Mouse (Mus musculus) stomach, embryonic 14.5 days (tissue): ENCODE data around the gene Cfap299. TPM values are rescaled to one million over a fixed set of nuclear protein-coding genes. Genes with fewer than 3 reads are reported as not detected.

Experiments used
- ATAC-seq: fragments of 200-750 bp; cut with Nextera tagmentation; 2 replicates; pipeline ENCODE4 v1.8.0; 2017; ENCODE audit warnings: low read depth, moderate TSS enrichment; ENCODE audit not compliant: insufficient number of reproducible peaks, insufficient read depth, low FRiP score
- H3K27ac ChIP-seq: fragments of 300-500 bp; sonication (generic); 2 replicates; pipeline ENCODE4 v1.5.1; 2014; ENCODE audit warnings: mild to moderate bottlenecking, low read length, moderate library complexity, mixed read lengths
- H3K27me3 ChIP-seq: fragments of 300-500 bp; sonication (generic); 2 replicates; pipeline ENCODE4 v1.6.1; 2014; ENCODE audit warnings: low read length, control low read depth, mixed read lengths; ENCODE audit not compliant: control insufficient read depth, insufficient read depth
- H3K36me3 ChIP-seq: fragments of 300-500 bp; sonication (generic); 2 replicates; pipeline ENCODE4 v1.6.1; 2014; ENCODE audit warnings: mild to moderate bottlenecking, control low read depth, low read length, moderate library complexity, mixed read lengths; ENCODE audit not compliant: control insufficient read depth, insufficient read depth
- H3K4me1 ChIP-seq: fragments of 300-500 bp; sonication (generic); 2 replicates; pipeline ENCODE4 v1.6.1; 2014; ENCODE audit warnings: low read length, control low read depth, mixed read lengths; ENCODE audit not compliant: control insufficient read depth, insufficient read depth
- H3K4me2 ChIP-seq: fragments of 300-500 bp; sonication (generic); replicated peaks from 2 replicates; pipeline ENCODE4 v1.6.1; 2014; ENCODE audit warnings: low read depth, low read length, control low read depth
- H3K4me3 ChIP-seq: fragments of 300-500 bp; sonication (generic); 2 replicates; pipeline ENCODE4 v1.5.1; 2014; ENCODE audit warnings: low read depth, low read length, control low read depth
- H3K9ac ChIP-seq: fragments of 300-500 bp; sonication (generic); replicated peaks from 2 replicates; pipeline ENCODE4 v1.6.1; 2014; ENCODE audit warnings: low read depth, mild to moderate bottlenecking, control low read depth, low read length, moderate library complexity, mixed read lengths
- H3K9me3 ChIP-seq: fragments of 300-500 bp; sonication (generic); 2 replicates; pipeline ENCODE4 v1.6.1; 2016; ENCODE audit warnings: low read depth, low read length, control low read depth; ENCODE audit not compliant: control insufficient read depth
- WGBS: fragments of 180-500 bp; shearing (Covaris S2); extraction: QIAGEN DNeasy Blood & Tissue Kit; methylation state at CpG from one replicate; pipeline ENCODE4 v1.1.7; 2014; 5-methylcytosine and 5-hydroxymethylcytosine counted together
- polyA plus RNA-seq: library from polyadenylated mRNA; unstranded; fragments of >200 nt; fragmentation: Nextera tagmentation; extraction: Ambion mirVana; gene quantifications from 2 replicates; pipeline ENCODE4 v1.2.1, GENCODE M21; 2014

Gene Cfap299
- polyA plus RNA-seq, 1 experiment from 2014 or later: 0.59 TPM

- no peak overlapping the region for H3K4me2 ChIP-seq
- H3K9me3 ChIP-seq: no peaks in the 10 kb centered on the region
- WGBS: 87% methylated on average over 7 of the region's 7 CpGs
- no peak overlapping the region for H3K27ac ChIP-seq
- H3K4me1 ChIP-seq: no peaks in the 10 kb centered on the region; the same call in 1 of the 2 replicates
- ATAC-seq: no peak
- H3K36me3 ChIP-seq: no peaks in the 10 kb centered on the region
- no peak overlapping the region for H3K4me3 ChIP-seq
- H3K27me3 ChIP-seq: no peaks in the 10 kb centered on the region
- H3K9ac ChIP-seq: no peak overlapping the region
These were observed 193.3 kb downstream of the Cfap299 start for GRCm38 (mm10) chr5:98522270-98522977.

DNA sequence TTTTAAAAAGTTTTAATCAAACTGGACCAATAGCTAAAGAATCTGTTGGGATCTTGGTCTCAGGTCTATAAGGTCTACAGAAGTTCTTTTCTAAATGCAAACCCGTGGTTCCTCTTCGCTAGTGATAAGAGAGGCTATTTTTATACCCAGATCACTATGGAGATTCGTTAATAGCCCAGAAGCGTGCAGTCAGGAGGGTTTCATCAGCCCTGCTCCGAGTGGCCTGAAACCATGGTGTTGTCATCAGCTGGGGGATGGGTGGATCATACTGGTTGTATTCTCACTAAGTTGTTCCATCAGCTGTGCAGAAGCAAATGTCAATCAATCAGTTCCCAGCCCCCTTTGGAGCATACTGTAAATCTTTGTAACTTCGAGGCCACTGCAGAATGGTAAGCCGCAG is 193.9 kb downstream of the Cfap299 start:
- Histone ChIP-seq H3K36me3 (no peaks in the 10 kb centered on the region), H3K4me2 (no peak overlapping the region), H3K27ac (no peak overlapping the region), H3K27me3 (no peaks in the 10 kb centered on the region), H3K4me3 (no peak overlapping the region), H3K9ac (no peak overlapping the region), H3K9me3 (no peaks in the 10 kb centered on the region), H3K4me1 (no peaks in the 10 kb centered on the region; the same call in 1 of the 2 replicates)
- ATAC-seq: no peak
- WGBS: 82% methylated on average over 7 of the region's 7 CpGs

DNA sequence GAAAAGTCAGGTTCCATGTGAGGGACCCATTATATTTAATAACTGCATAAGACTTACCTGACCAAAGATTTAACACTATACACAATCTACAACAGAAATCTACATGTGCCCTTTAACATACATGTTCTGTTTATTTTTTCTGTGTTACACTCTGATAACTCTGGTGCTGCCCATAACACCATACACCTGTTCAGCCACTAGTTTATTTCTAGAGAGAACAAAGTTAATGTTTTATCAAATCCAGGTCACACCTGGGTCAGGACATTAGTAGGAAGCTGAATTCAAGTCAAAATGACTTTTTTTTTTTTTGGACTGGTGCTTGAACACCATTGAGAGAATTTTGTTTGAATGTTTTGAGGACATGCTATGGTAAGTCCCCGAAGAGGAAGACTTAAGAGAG is 194.7 kb downstream of the Cfap299 start:
- no peak overlapping the region for H3K27ac ChIP-seq
- no peaks in the 10 kb centered on the region for H3K27me3 ChIP-seq
- ATAC-seq: no peak
- no peaks in the 10 kb centered on the region; the same call in 1 of the 2 replicates for H3K4me1 ChIP-seq
- H3K36me3 ChIP-seq: no peaks in the 10 kb centered on the region
- no peak overlapping the region for H3K9ac ChIP-seq
- 77% methylated on average over 1 of the region's 1 CpGs for WGBS
- H3K9me3 ChIP-seq: no peaks in the 10 kb centered on the region
- H3K4me3 ChIP-seq: no peak overlapping the region
- no peak overlapping the region for H3K4me2 ChIP-seq

DNA sequence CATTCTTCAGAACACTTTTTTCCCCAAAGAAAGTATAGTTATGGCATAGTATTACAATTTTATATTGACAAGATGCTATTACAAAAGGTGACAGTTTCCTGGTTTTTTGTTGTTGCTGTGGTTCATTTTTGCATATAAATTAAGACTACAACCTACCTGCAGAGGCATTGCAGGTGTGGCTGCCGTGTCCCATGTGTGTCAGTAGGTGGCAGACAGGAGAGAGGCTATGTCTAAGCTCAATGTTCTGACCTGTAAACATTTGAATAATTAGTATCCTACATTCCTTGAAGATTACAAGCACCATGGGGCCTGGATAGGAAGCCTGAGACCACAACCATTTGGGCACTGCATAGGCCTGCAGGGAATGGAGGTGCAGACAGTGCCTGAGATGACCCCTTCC is 212.2 kb downstream of the Cfap299 start:
- no peaks in the 10 kb centered on the region for H3K27me3 ChIP-seq
- no peak overlapping the region for H3K9ac ChIP-seq
- H3K4me3 ChIP-seq: no peak overlapping the region
- no peak overlapping the region for H3K27ac ChIP-seq
- no peaks in the 10 kb centered on the region for H3K9me3 ChIP-seq
- no peaks in the 10 kb centered on the region for H3K4me1 ChIP-seq
- WGBS: 100% methylated on average over 1 of the region's 1 CpGs
- H3K36me3 ChIP-seq: no peaks in the 10 kb centered on the region
- ATAC-seq: no peak
- no peak overlapping the region for H3K4me2 ChIP-seq

- 39% methylated on average over 5 of the region's 5 CpGs for WGBS
- H3K4me1 ChIP-seq: no peaks in the 10 kb centered on the region
These were observed 221.2 kb downstream of the Cfap299 start for GRCm38 (mm10) chr5:98550285-98550684.

DNA sequence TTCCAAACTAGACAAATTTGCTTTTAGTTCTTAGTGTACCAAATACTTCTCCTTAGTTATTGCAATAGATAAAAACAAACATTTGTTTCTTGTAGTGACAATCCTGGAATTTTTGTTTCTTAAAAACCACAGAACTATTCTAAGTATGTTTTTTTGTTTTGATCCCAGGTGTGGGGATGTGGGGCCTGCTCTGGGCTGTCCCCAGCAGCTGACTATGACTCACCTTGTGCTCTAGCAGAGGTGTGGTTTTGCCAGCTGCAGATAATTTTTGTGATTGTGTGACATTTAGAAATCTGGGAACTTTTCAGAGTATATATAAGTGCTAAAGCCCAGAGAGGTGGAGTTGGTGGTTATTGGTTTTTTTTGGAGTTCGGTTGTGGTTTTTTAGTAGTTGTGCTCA is 221.8 kb downstream of the Cfap299 start:
- H3K4me2 ChIP-seq: no peak overlapping the region
- H3K9me3 ChIP-seq: no peaks in the 10 kb centered on the region
- no peaks in the 10 kb centered on the region for H3K36me3 ChIP-seq
- no peak overlapping the region for H3K4me3 ChIP-seq
- no peak for ATAC-seq
- H3K9ac ChIP-seq: no peak overlapping the region
- 87% methylated on average over 1 of the region's 1 CpGs for WGBS
- no peak overlapping the region for H3K27ac ChIP-seq
- H3K27me3 ChIP-seq: no peaks in the 10 kb centered on the region
- H3K4me1 ChIP-seq: no peaks in the 10 kb centered on the region

More at GRCm38 (mm10) chr5:98550285-98550684, 221.2 kb downstream of the Cfap299 start:
- H3K9me3 ChIP-seq: no peaks in the 10 kb centered on the region
- H3K27ac ChIP-seq: no peak overlapping the region
- H3K4me2 ChIP-seq: no peak overlapping the region
- H3K36me3 ChIP-seq: no peaks in the 10 kb centered on the region
- no peak overlapping the region for H3K4me3 ChIP-seq
- H3K27me3 ChIP-seq: no peaks in the 10 kb centered on the region
- no peak overlapping the region for H3K9ac ChIP-seq
- ATAC-seq: no peak

GRCm38 (mm10) chr5:98552395-98552794 is 223.3 kb downstream of the Cfap299 start, which contains the start of gene Gm11111:
Gene Gm11111, plus strand, starts transcription at chr5:98552695.
- Histone ChIP-seq H3K9me3 (no peaks in the 10 kb centered on the region), H3K4me3 (no peak within 1 kb of the TSS), H3K4me2 (no peak within 1 kb of the TSS), H3K27me3 (no peaks in the 10 kb centered on the region), H3K9ac (no peak within 1 kb of the TSS), H3K36me3 (no peaks in the 10 kb centered on the region), H3K4me1 (no peaks in the 10 kb centered on the region), H3K27ac (no peak within 1 kb of the TSS)
- no peak for ATAC-seq

GRCm38 (mm10) chr5:98552811-98553601 is 223.9 kb downstream of the Cfap299 start:
- no peak for ATAC-seq

More at GRCm38 (mm10) chr5:98552811-98553601, 223.9 kb downstream of the Cfap299 start:
- WGBS: 62% methylated on average over 7 of the region's 7 CpGs
- H3K4me1 ChIP-seq: no peaks in the 10 kb centered on the region
- no peak overlapping the region for H3K4me3 ChIP-seq
- H3K9me3 ChIP-seq: no peaks in the 10 kb centered on the region
- no peak overlapping the region for H3K4me2 ChIP-seq
- H3K27me3 ChIP-seq: no peaks in the 10 kb centered on the region
- no peak overlapping the region for H3K9ac ChIP-seq
- H3K27ac ChIP-seq: no peak overlapping the region
- no peaks in the 10 kb centered on the region for H3K36me3 ChIP-seq
